Mouse (Mus musculus): ENCODE results near the gene Svop. TPM values are rescaled to one million over a fixed set of nuclear protein-coding genes. Genes with fewer than 3 reads are reported as not detected.

Gene Svop
- total and polyA plus RNA-seq, 3 experiments: 0.31 to 0.51 (median 0.38) TPM

GRCm38 (mm10) chr5:114015121-114015520, 76.2 kb downstream of the Svop start:
- Histone ChIP-seq H3K9me3 (replicated peaks; ENCODE audit: low read length) (no peaks in the 10 kb centered on the region), H3K36me3 (replicated peaks in 1 of 2; ENCODE audit: control insufficient read depth in 1 of 2, insufficient read depth in 1 of 2, low read length in 1 of 2) (no peaks in the 10 kb centered on the region), H3K4me3 (replicated peaks in 1 of 3; ENCODE audit: low read depth in 2 of 3, low read length in 2 of 3, poor library complexity in 1 of 3) (no peak overlapping the region), H3K4me1 (ENCODE audit: control insufficient read depth in 1 of 2, insufficient read depth in 2 of 2) (peaks cover 0 to 3% of the 10 kb centered on the region in 2 experiments; a peak in 1 of 4 replicates), H3K79me2 (replicated peaks; ENCODE audit: control insufficient read depth, extremely low read depth, insufficient read depth, poor library complexity, severe bottlenecking) (no peaks in the 10 kb centered on the region), H3K27ac (ENCODE audit: insufficient read depth, low read depth) (no peak overlapping the region), H3K4me2 (ENCODE audit: insufficient read depth, low read depth, poor library complexity, severe bottlenecking) (no peak overlapping the region), H3K9ac (ENCODE audit: insufficient read depth, low read depth) (no peak overlapping the region), H3K27me3 (replicated peaks) (no peaks in the 10 kb centered on the region)
- dilution Hi-C loops (cut with MboI; ENCODE audit: extremely low pct_ligation_motif_present, extremely low pct_unique_long_range_greater_than_20kb, low sequenced_read_pairs): no loop called here
- peak; percentile 89 for TF ChIP-seq MXI1 (IDR thresholded peaks at IDR 0.05; ENCODE audit: low read depth, low read length)
- TF ChIP-seq RCOR1 (conservative IDR thresholded peaks at IDR 0.05; ENCODE audit: low read depth, low read length): no peak
- no peak for TF ChIP-seq ZMIZ1 (IDR thresholded peaks at IDR 0.05; ENCODE audit: low read depth, low read length)
- TF ChIP-seq EP300 (IDR thresholded peaks at IDR 0.05; ENCODE audit: low read length): no peak
- no peak for TF ChIP-seq MAZ (IDR thresholded peaks at IDR 0.05; ENCODE audit: low read depth, low read length)
- no peak for TF ChIP-seq UBTF (IDR thresholded peaks at IDR 0.05; ENCODE audit: low read depth, low read length)
- no peak for TF ChIP-seq KAT2A (IDR thresholded peaks at IDR 0.05; ENCODE audit: insufficient replicate concordance, low read length)
- no peak for TF ChIP-seq JUND (conservative IDR thresholded peaks at IDR 0.05; ENCODE audit: low read depth, low read length)
- no peak for TF ChIP-seq CTCF (conservative IDR thresholded peaks at IDR 0.05 in 1 of 2, IDR thresholded peaks at IDR 0.05 in 1 of 2; ENCODE audit: low read depth in 2 of 2, low read length in 2 of 2)
- no peak for DNase-seq (ENCODE audit: extremely low read depth)
- in situ Hi-C loops (cut with MboI; ENCODE audit: low pct_ligation_motif_present, low pct_unique_long_range_greater_than_20kb, low sequenced_read_pairs): no loop called here

- TF ChIP-seq IRF4 (IDR thresholded peaks at IDR 0.05; ENCODE audit: low read depth, low read length): no peak
- TF ChIP-seq MEF2A (IDR thresholded peaks at IDR 0.05; ENCODE audit: borderline replicate concordance, low read depth, low read length): no peak
- no peak for TF ChIP-seq TBP (conservative IDR thresholded peaks at IDR 0.05; ENCODE audit: low read depth, low read length)
- no peak for TF ChIP-seq GABPA (IDR thresholded peaks at IDR 0.05; ENCODE audit: insufficient replicate concordance, low read depth, low read length)
- no peak for TF ChIP-seq CHD2 (IDR thresholded peaks at IDR 0.05; ENCODE audit: low read length)
- no peak for TF ChIP-seq POLR2AphosphoS2 (IDR thresholded peaks at IDR 0.05; ENCODE audit: low read depth, low read length)
- no peak for TF ChIP-seq ZKSCAN1 (IDR thresholded peaks at IDR 0.05; ENCODE audit: borderline replicate concordance, low read depth, low read length)
- no peak for TF ChIP-seq JUND (conservative IDR thresholded peaks at IDR 0.05; ENCODE audit: low read depth, low read length)
- TF ChIP-seq SMC3 (IDR thresholded peaks at IDR 0.05; ENCODE audit: low read depth, low read length): no peak
- no peaks in the 10 kb centered on the region for H3K9me3 ChIP-seq (replicated peaks; ENCODE audit: low read length)
- H3K4me3 ChIP-seq (replicated peaks in 1 of 3; ENCODE audit: low read depth in 2 of 3, low read length in 2 of 3, poor library complexity in 1 of 3): no peak overlapping the region
- no peak overlapping the region for H3K9ac ChIP-seq (ENCODE audit: insufficient read depth, low read depth)
- DNase-seq (ENCODE audit: extremely low read depth): no peak
- no peak overlapping the region for H3K27ac ChIP-seq (ENCODE audit: insufficient read depth, low read depth)
- dilution Hi-C loops (cut with MboI; ENCODE audit: extremely low pct_ligation_motif_present, extremely low pct_unique_long_range_greater_than_20kb, low sequenced_read_pairs): no loop called here
- no peaks in the 10 kb centered on the region for H3K36me3 ChIP-seq (replicated peaks in 1 of 2; ENCODE audit: control insufficient read depth in 1 of 2, insufficient read depth in 1 of 2, low read length in 1 of 2)
- no peaks in the 10 kb centered on the region for H3K27me3 ChIP-seq (replicated peaks)
- H3K79me2 ChIP-seq (replicated peaks; ENCODE audit: control insufficient read depth, extremely low read depth, insufficient read depth, poor library complexity, severe bottlenecking): no peaks in the 10 kb centered on the region
- H3K4me1 ChIP-seq (ENCODE audit: control insufficient read depth in 1 of 2, insufficient read depth in 2 of 2): no peaks in the 10 kb centered on the region
- in situ Hi-C loops (cut with MboI; ENCODE audit: low pct_ligation_motif_present, low pct_unique_long_range_greater_than_20kb, low sequenced_read_pairs): no loop called here
- H3K4me2 ChIP-seq (ENCODE audit: insufficient read depth, low read depth, poor library complexity, severe bottlenecking): no peak overlapping the region
Measured at GRCm38 (mm10) chr5:114009049-114009448, 82.3 kb downstream of the Svop start.
